Mouse (Mus musculus) lung, postnatal 10 days (tissue): ENCODE results near the gene Pex5.
A peak's percentile ranks its signal among the peaks of the same experiment; 100 is the strongest.
"Not testable (repeated sequence)": the region's sequence is repeated elsewhere in the genome, so short reads cannot be mapped to it uniquely, and the experiment has no call there.

Experiments
- DNase-seq: peaks from one replicate; pipeline ENCODE4 v3.0.0; 2021

The Pex5 gene

GRCm38 (mm10) chr6:124426604-124427003, 11.7 kb upstream of the Pex5 start:
- no peak for DNase-seq

- no peak for DNase-seq
Observed at GRCm38 (mm10) chr6:124425523-124425922, 10.7 kb upstream of the Pex5 start.

GRCm38 (mm10) chr6:124425042-124425441, 10.2 kb upstream of the Pex5 start:
- DNase-seq, result peak; percentile 52

- peak; percentile 9 for DNase-seq
Observed at GRCm38 (mm10) chr6:124424068-124424498, 9.2 kb upstream of the Pex5 start.

GRCm38 (mm10) chr6:124418686-124419085, 3.8 kb upstream of the Pex5 start:
- DNase-seq, result no peak

GRCm38 (mm10) chr6:124415347-124416088, 651 bp upstream of the Pex5 start:
- DNase-seq, result peak; percentile 85

- DNase-seq, result peak; percentile 45
Observed at GRCm38 (mm10) chr6:124414150-124414926, 529 bp downstream of the Pex5 start.

- no peak for DNase-seq
Observed at GRCm38 (mm10) chr6:124413770-124414149, 1.1 kb downstream of the Pex5 start.

- DNase-seq, result no peak
Observed at GRCm38 (mm10) chr6:124408355-124408754, 6.5 kb downstream of the Pex5 start.

GRCm38 (mm10) chr6:124407180-124407579, 7.7 kb downstream of the Pex5 start:
- no peak for DNase-seq

- DNase-seq, result no peak
Observed at GRCm38 (mm10) chr6:124406326-124406725, 8.5 kb downstream of the Pex5 start.

GRCm38 (mm10) chr6:124399738-124400137, 15.1 kb downstream of the Pex5 start:
- no peak for DNase-seq

- not testable (repeated sequence) for DNase-seq
Observed at GRCm38 (mm10) chr6:124394991-124395390, 19.9 kb downstream of the Pex5 start.

- DNase-seq, result peak; percentile 32
Observed at GRCm38 (mm10) chr6:124380142-124380541, 34.7 kb downstream of the Pex5 start.

GRCm38 (mm10) chr6:124379331-124379730, 35.5 kb downstream of the Pex5 start:
- peak; percentile 63 for DNase-seq

- no peak for DNase-seq
Observed at GRCm38 (mm10) chr6:124377494-124378255, 37.2 kb downstream of the Pex5 start.

- DNase-seq, result no peak
Observed at GRCm38 (mm10) chr6:124376311-124376710, 38.6 kb downstream of the Pex5 start.

GRCm38 (mm10) chr6:124375435-124375884, 39.4 kb downstream of the Pex5 start:
- peak; percentile 40 for DNase-seq

- no peak for DNase-seq
Observed at GRCm38 (mm10) chr6:124374683-124375082, 40.2 kb downstream of the Pex5 start.

- DNase-seq, result no peak
Observed at GRCm38 (mm10) chr6:124373584-124374206, 41.2 kb downstream of the Pex5 start.

- no peak for DNase-seq
Observed at GRCm38 (mm10) chr6:124364328-124364727, 50.5 kb downstream of the Pex5 start.

- DNase-seq, result no peak
Observed at GRCm38 (mm10) chr6:124360549-124360948, 54.3 kb downstream of the Pex5 start.

- DNase-seq, result no peak
Observed at GRCm38 (mm10) chr6:124358953-124359352, 55.9 kb downstream of the Pex5 start.
